ENCODE assay signal across 10 mouse cellular contexts in genomic region chr12:72940071-72940821, GRCm38 (mm10). TPM values are rescaled to one million over a fixed set of nuclear protein-coding genes. Genes with fewer than 3 reads are reported as not detected.
DNase-seq lines count a peak whose midpoint lies in the region; ATAC-seq and TF ChIP-seq lines count a peak whose summit lies in the region.
"Had no signal": no experiment of that assay in that cellular context is flagged by ENCODE, and none has a peak within 500 bp of the region (broad histone marks: within the 10 kb centered on the region; RNA-seq: fewer than 3 reads in every experiment).

Gene 4930447C04Rik (minus strand): TSS chr12:72940774.

- 2% methylated on average over 39 of the region's 39 CpGs for WGBS in heart, embryonic 13.5 days
- under 1% methylated on average over 39 of the region's 39 CpGs for WGBS in forebrain, embryonic 14.5 days
- WGBS in limb, embryonic 14.5 days = 3% methylated on average over 39 of the region's 39 CpGs

- no peak for TF ChIP-seq POLR2A in limb, embryonic 14.5 days (IDR thresholded peaks at IDR 0.05; ENCODE audit: borderline replicate concordance, extremely low read depth, insufficient read depth, insufficient read length)

- H3K4me3 ChIP-seq in heart, embryonic 13.5 days = peak within 1 kb of the TSS; percentile 36
- H3K4me3 ChIP-seq in forebrain, embryonic 14.5 days (ENCODE audit: low read depth, low read length) = peak within 1 kb of the TSS; percentile 6; the same call in 1 of the 2 replicates
- peak within 1 kb of the TSS; percentile 27 for H3K4me3 ChIP-seq in limb, embryonic 14.5 days (replicated peaks; ENCODE audit: low read length)
- H3K4me3 ChIP-seq: megakaryocyte, embryonic 14.5 days had no signal

- no peaks in the 10 kb centered on the region for H3K9me3 ChIP-seq in heart, embryonic 13.5 days
- H3K9me3 ChIP-seq in forebrain, embryonic 14.5 days (replicated peaks; ENCODE audit: control insufficient read depth, low read length) = no peaks in the 10 kb centered on the region
- no peaks in the 10 kb centered on the region for H3K9me3 ChIP-seq in limb, embryonic 14.5 days (ENCODE audit: control insufficient read depth, low read length)
- H3K9me3 ChIP-seq: megakaryocyte, embryonic 14.5 days had no signal

- H3K36me3 ChIP-seq in heart, embryonic 13.5 days = no peaks in the 10 kb centered on the region
- H3K36me3 ChIP-seq in forebrain, embryonic 14.5 days (ENCODE audit: control insufficient read depth, insufficient read depth, low read length) = no peaks in the 10 kb centered on the region
- no peaks in the 10 kb centered on the region for H3K36me3 ChIP-seq in limb, embryonic 14.5 days (ENCODE audit: control insufficient read depth, insufficient read depth, low read length)

- H3K9ac ChIP-seq in heart, embryonic 13.5 days = no peak within 1 kb of the TSS
- H3K9ac ChIP-seq in forebrain, embryonic 14.5 days (ENCODE audit: low read length) = no peak within 1 kb of the TSS
- H3K9ac ChIP-seq in limb, embryonic 14.5 days (ENCODE audit: low read depth, low read length, severe bottlenecking) = no peak within 1 kb of the TSS

- H3K4me1 ChIP-seq in heart, embryonic 13.5 days = peaks cover 20% of the 10 kb centered on the region
- no peaks in the 10 kb centered on the region; the same call in 1 of the 2 replicates for H3K4me1 ChIP-seq in forebrain, embryonic 14.5 days (ENCODE audit: control insufficient read depth, insufficient read depth, low read length)
- peaks cover 6% of the 10 kb centered on the region; the same call in 1 of the 2 replicates for H3K4me1 ChIP-seq in limb, embryonic 14.5 days (ENCODE audit: control insufficient read depth, insufficient read depth, low read length)

- H3K4me2 ChIP-seq in heart, embryonic 13.5 days = peak within 1 kb of the TSS; percentile 63
- peak within 1 kb of the TSS; percentile 26; the same call in 1 of the 2 replicates for H3K4me2 ChIP-seq in forebrain, embryonic 14.5 days (ENCODE audit: low read length)
- peak within 1 kb of the TSS; percentile 43 for H3K4me2 ChIP-seq in limb, embryonic 14.5 days (replicated peaks; ENCODE audit: low read depth, low read length, severe bottlenecking)

- no peak for ATAC-seq in heart, embryonic 13.5 days (ENCODE audit: extremely low read depth, insufficient number of reproducible peaks, low FRiP score, low TSS enrichment)
- peak; percentile 12; the same call in 1 of the 2 replicates for ATAC-seq in forebrain, embryonic 14.5 days
- ATAC-seq in limb, embryonic 14.5 days (ENCODE audit: low FRiP score, low read depth) = no peak

- peaks cover 98% of the 10 kb centered on the region for H3K27me3 ChIP-seq in heart, embryonic 13.5 days (replicated peaks)
- peaks cover 91% of the 10 kb centered on the region for H3K27me3 ChIP-seq in forebrain, embryonic 14.5 days (replicated peaks; ENCODE audit: control insufficient read depth, insufficient read depth, low read length)
- peaks cover 95% of the 10 kb centered on the region for H3K27me3 ChIP-seq in limb, embryonic 14.5 days (ENCODE audit: control insufficient read depth, insufficient read depth, low read length)

- no peak within 1 kb of the TSS for H3K27ac ChIP-seq in heart, embryonic 13.5 days (replicated peaks)
- H3K27ac ChIP-seq in forebrain, embryonic 14.5 days (ENCODE audit: low read depth, low read length) = no peak within 1 kb of the TSS
- no peak within 1 kb of the TSS for H3K27ac ChIP-seq in limb, embryonic 14.5 days (replicated peaks; ENCODE audit: low read depth, low read length)

- DNase-seq in heart, postnatal 4 days = no peak
- DNase-seq in Muller cell, postnatal 12 days (ENCODE audit: inconsistent ontology term) = peak; percentile 59
- peak; percentile 6 for DNase-seq in forebrain, embryonic 14.5 days (ENCODE audit: low spot score)
- DNase-seq in limb, embryonic 14.5 days (ENCODE audit: low spot score) = no peak
- DNase-seq in cerebellum, postnatal 36 days = no peak
- DNase-seq in urinary bladder, postnatal 4 days (ENCODE audit: low spot score in 2 of 2) = no peak
- DNase-seq in layer of hippocampus, postnatal 10 days (ENCODE audit: low spot score in 2 of 2) = no peak

RNA-seq across cellular contexts. Expression of gene 4930447C04Rik, which starts in this region (rescaled TPM):
- 2.0 and 3.1 TPM in 2 replicates for polyA plus RNA-seq in heart, embryonic 13.5 days (2015; fragmentation: Nextera tagmentation; extraction: Ambion mirVana)
- 1 to 10 TPM in 1 of 2 experiments, under 1 TPM in 1; 0.72 to 1.2 TPM for total RNA-seq in heart, postnatal 4 days (2021)
- 1.3 and 1.5 TPM in 2 replicates for polyA plus RNA-seq in forebrain, embryonic 14.5 days (2014; fragmentation: Nextera tagmentation; extraction: Ambion mirVana)
- polyA plus RNA-seq in limb, embryonic 14.5 days (2012; rRNA removed) = 10.8 and 15.7 TPM in 2 replicates
- 3.2 TPM in 2 replicates for polyA plus RNA-seq in limb, embryonic 14.5 days (2014; fragmentation: Nextera tagmentation; extraction: Ambion mirVana)
- total RNA-seq in layer of hippocampus, postnatal 10 days (2021) = 1 to 10 TPM; 3.8 to 6.6 TPM
- polyA plus RNA-seq: C2C12 had no signal

Comparison
In these comparisons a context has a peak if more than half of its experiments do, and no peak if none do; other contexts are left out.
1. DNase-seq: peak in Muller cell, postnatal 12 days (single experiment) and forebrain, embryonic 14.5 days (single experiment); none in heart, postnatal 4 days (single experiment), limb, embryonic 14.5 days (single experiment), cerebellum, postnatal 36 days (0 of 2), urinary bladder, postnatal 4 days (0 of 2) and layer of hippocampus, postnatal 10 days (0 of 2).
2. Peak in every context shown above with its lines, with median percentiles within 50 percentile points of each other: H3K4me2 ChIP-seq and H3K4me3 ChIP-seq.